ENCODE assay signal across 9 mouse cellular contexts in the genomic region with DNA sequence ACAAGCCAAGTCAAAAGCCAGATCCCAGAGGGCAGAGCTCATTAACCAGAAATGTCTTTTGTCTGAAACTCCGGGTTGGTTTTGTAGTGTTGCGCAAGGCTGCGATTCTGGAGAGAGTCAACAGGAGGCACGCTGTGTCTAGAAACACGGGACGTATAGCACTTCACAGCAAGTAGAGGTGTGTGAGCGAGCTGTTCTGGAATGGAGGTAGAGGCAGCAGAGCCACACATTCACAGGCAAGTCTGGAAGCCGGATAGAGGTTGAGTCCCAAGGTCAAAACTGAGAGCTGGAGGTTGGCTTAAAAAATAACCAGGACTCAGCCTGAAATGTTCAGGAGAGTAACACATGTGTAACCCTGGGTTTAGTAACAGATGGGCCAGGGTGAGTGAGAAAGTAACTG.
A peak's percentile ranks its signal among the peaks of the same experiment; 100 is the strongest.
DNase-seq lines count a peak whose midpoint lies in the region.
"Had no signal": no experiment of that assay in that cellular context is flagged by ENCODE, and none has a peak within 500 bp of the region (broad histone marks: within the 10 kb centered on the region; RNA-seq: fewer than 3 reads in every experiment).

No protein-coding gene starts in this region.

- DNase-seq in adrenal gland, postnatal 14 days = peak; percentile 35
- no peak for DNase-seq in adrenal gland, postnatal 4 days (ENCODE audit: low spot score in 2 of 2)
- DNase-seq in ES-CJ7 (ENCODE audit: low read depth, low spot score) = peak; percentile 21
- peak; percentile 68 to 77 for DNase-seq in kidney, postnatal 36 days
- DNase-seq in lung, postnatal 4 days = peak; percentile 44 to 60
- no peak for DNase-seq in testis, postnatal 14 days (ENCODE audit: low spot score)
- DNase-seq in layer of hippocampus, adult 9-10 months (ENCODE audit: low spot score) = no peak
- DNase-seq in retina, postnatal 1 day = no peak
- DNase-seq: thymus, adult 18-20 months had no signal

Comparison
In these comparisons a context has a peak if more than half of its experiments do, and no peak if none do; other contexts are left out.
1. DNase-seq: peak in adrenal gland, postnatal 14 days (single experiment), ES-CJ7 (single experiment), kidney, postnatal 36 days (2 of 2) and lung, postnatal 4 days (2 of 2); none in adrenal gland, postnatal 4 days (0 of 2), testis, postnatal 14 days (single experiment), layer of hippocampus, adult 9-10 months (single experiment) and retina, postnatal 1 day (single experiment).